Mouse (Mus musculus) megakaryocyte, embryonic 14.5 days (primary cell): ENCODE data around the gene Cbx6.

ENCODE experiments used
- FLI1 ChIP-seq: IDR thresholded peaks from 2 replicates; pipeline ENCODE4 v1.6.1; 2012; ENCODE audit warnings: low read length, inconsistent platforms, mixed read lengths
- GATA1 ChIP-seq: IDR thresholded peaks from 3 replicates; pipeline ENCODE4 v1.6.1; 2012; ENCODE audit warnings: mixed read lengths, low read length, inconsistent platforms, borderline replicate concordance

GRCm38 (mm10) chr15:79880477-79880876, 46.0 kb upstream of the Cbx6 start:
- TF ChIP-seq GATA1 (no peak), FLI1 (no peak)
